Mouse (Mus musculus) megakaryocyte progenitor cell, adult 5-6 weeks (primary cell): ENCODE results near the gene Sfi1. TPM values are rescaled to one million over a fixed set of nuclear protein-coding genes. Genes with fewer than 3 reads are reported as not detected.
"Not testable (repeated sequence)": the region's sequence is repeated elsewhere in the genome, so short reads cannot be mapped to it uniquely, and the experiment has no call there.

ENCODE experiments used
- ATAC-seq: replicated peaks from 2 replicates; pipeline ENCODE4 v1.8.0; 2016; ENCODE audit warnings: mild to moderate bottlenecking, moderate TSS enrichment, inconsistent platforms; ENCODE audit not compliant: poor library complexity
- total RNA-seq, 2 experiments: library from RNA; stranded (forward) in 1 of 2; stranded (reverse) in 1 of 2; fragments of 157-497, 149-512 nt in 1 of 2; fragments of 200-1000 nt in 1 of 2; gene quantifications; 2 replicates each; pipeline versions ENCODE4 v1.2.3 to v1.2.4; 2015 to 2017

Gene Sfi1
- total RNA-seq (2015) (5.2 and 6.0 TPM in 2 replicates), total RNA-seq (2017) (6.2 and 14.2 TPM in 2 replicates)

DNA sequence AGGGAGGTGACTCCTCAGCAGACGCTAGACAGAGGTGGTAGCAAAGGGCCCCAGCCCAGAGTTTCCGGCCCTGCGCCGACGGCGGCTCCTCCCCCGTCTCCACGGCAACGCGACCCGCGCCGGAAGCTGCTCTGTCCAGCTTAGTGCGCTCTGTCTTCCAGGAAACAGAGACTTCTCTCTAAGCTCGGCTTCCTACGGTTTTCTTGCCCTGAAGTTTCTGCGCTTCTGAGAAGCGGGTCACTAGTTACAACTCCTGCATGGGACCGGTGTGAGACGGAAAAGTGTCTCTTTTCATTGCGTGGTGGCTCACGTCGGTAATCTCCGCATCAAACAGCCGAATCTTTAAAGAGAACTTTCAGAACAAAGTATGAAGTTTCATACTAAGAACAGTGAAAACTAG lies at the start of gene Sfi1:
Gene Sfi1 (minus strand): TSS at position 101 of the 400 bp plus-strand sequence.
- no peak for ATAC-seq

GRCm38 (mm10) chr11:3242395-3242794 lies 49.1 kb upstream of the Sfi1 start:
- ATAC-seq = no peak

DNA sequence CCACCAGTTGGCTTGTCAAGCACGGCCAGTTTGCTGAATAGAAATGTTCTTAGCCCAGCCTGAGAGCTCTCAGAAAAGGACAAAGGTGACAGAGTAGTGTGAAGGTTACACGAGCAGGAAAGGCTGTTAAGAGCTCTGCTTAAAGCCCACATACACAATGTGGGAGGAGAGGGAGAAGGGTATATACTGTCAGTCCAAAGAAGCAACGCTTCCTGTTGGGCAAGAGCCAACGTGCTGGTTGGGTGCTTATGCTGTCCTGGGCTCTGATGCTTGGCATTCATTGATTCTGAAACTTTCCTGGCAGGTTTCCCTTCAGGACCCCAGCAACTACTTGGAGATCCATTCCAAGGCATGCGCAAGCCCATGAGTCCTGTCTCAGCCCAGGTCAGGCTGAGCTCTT lies 42.0 kb upstream of the Sfi1 start:
- ATAC-seq = peak; percentile 54

DNA sequence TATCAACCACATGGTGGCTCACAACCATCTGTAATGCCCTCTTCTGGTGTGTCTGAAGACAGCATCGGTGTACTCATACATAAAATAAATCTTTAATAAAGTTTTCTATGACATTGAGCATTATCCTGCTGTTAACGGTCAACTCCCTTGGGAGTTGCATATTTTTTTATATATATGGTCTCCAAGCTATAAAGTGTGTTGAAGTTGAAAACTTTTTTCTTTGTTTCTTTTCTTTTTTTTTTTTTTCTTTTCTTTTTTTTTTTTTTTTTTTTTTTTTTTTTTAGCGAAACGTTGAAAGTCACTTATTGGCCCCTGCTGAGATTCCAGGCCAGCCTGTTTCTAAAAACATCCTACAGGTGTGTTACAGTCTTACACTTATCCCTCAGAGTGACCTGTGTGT lies 40.4 kb upstream of the Sfi1 start:
- ATAC-seq = no peak

GRCm38 (mm10) chr11:3232248-3232647 lies 39.0 kb upstream of the Sfi1 start:
- no peak for ATAC-seq

GRCm38 (mm10) chr11:3227113-3227512 lies 33.9 kb upstream of the Sfi1 start:
- ATAC-seq = no peak

DNA sequence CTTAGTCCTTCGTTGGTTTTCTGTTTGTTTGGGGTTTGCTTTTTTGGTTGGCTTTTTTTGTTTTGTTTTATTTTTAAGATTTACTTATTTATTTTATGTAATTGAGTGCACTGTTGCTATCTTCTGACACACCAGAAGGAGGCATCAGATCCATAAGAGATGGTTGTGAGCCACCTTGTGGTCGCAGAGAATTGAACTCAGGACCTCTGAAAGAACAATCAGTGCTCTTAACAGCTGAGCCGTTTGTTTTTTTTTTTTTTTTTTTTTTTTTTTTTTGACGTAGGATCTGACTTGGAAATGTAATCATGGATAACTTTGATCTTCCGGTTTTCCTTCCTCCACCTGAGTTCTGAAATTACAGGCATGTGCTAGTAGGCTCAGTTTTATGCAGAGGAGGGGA lies 29.8 kb upstream of the Sfi1 start:
- no peak for ATAC-seq

- no peak for ATAC-seq
These were observed 19.3 kb upstream of the Sfi1 start for GRCm38 (mm10) chr11:3212526-3212925.

DNA sequence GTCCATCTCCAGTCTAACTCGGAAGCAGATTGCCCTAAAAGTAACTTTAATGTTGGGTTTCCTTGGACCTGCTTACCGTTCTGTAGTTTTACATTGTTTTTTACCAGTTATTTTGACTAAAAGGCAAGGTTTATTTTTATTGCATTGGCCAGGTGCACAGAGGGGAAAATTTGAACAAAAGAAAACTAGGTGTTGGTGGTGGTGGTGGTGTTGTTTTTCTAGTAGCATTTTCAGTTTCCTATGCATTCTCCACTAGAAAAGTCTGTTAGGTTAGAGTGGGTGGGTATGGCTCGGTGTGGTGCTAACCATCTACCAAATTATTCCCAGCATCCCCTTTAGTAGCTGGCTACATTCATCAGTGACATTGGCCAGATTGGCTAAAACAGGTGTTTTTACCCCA lies 13.5 kb upstream of the Sfi1 start:
- ATAC-seq = no peak

GRCm38 (mm10) chr11:3205207-3205606 lies 11.9 kb upstream of the Sfi1 start:
- ATAC-seq = no peak

DNA sequence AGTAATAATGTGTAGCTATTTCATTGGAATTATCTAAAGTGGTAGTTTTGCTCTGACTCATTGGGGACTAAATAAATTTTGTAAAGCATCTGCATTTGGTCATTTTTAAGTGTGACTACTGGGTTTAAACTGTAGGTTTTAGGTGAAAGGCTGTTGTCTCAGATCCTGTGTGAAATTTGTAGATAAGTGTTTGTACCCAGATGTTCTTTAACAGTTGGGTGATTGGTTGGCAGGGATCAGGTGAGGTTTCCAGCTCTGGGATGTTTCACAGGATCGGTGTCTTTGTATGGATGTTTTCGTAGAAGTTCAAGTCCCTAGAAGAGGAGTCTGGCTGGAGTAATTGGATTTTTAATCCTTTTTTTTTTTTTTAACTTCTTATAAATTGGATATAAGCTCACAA lies 10.5 kb upstream of the Sfi1 start:
- ATAC-seq = peak; percentile 14; the same call in 1 of the 2 replicates

DNA sequence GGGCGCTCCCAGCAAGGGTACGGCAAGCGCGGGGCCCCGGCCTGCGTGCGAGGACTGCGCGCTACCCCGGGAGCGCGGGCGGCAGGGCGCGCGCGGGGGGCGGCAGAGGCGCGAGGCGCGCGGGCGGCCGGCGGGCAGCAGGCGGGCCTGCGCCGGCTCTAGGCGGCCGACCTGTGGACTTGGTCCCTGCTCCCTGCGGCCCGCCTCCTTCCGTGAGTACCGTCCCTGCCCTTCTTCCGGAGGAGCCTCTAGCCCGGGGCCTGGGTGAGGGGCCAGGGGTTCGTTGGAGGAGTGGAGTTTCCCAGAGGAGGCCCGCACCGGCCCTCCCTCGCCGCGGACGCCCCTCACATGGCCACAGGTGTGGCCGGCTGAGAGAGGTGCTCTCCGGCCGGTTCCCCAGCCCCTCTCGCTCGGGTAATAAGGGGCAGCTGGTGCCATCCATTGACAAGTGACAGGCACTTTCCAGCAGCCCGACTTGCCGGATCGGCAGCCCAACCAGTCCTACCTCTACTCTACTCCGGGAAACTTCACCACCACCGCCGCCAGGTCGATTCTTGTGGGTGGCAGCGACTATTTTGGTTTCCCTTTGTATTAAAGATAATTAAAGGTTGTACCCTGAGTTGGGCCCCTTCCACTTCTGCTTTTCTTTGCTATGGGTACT lies 9.6 kb upstream of the Sfi1 start:
- peak; percentile 18 for ATAC-seq

DNA sequence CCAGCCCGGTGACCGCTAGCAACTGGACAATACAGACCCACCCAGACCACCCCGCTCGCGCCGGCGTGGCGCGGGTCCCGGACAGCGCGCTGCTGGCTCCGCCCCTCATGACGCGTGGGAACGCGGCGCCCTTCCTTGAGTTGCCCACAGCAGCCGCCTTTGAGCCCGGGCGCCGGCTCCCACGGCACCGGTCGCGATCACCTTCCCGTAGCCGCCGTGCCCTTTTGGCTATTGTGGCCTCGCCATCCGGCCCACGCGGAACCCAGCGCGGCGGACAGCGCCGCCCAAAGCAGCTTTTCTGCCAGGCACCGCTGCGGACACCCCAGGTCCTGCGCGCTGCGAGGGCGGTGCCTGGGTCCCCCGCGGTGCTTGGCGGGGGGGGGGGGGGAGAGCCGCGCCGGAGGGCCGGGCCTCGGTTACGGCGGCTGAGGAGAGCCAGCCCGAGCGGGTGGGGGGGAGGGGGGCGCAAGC lies 9.0 kb upstream of the Sfi1 start, which contains the start of gene Eif4enif1:
Gene Eif4enif1 (plus strand): TSS at position 162 of the 471 bp plus-strand sequence.
- peak; percentile 45 for ATAC-seq

DNA sequence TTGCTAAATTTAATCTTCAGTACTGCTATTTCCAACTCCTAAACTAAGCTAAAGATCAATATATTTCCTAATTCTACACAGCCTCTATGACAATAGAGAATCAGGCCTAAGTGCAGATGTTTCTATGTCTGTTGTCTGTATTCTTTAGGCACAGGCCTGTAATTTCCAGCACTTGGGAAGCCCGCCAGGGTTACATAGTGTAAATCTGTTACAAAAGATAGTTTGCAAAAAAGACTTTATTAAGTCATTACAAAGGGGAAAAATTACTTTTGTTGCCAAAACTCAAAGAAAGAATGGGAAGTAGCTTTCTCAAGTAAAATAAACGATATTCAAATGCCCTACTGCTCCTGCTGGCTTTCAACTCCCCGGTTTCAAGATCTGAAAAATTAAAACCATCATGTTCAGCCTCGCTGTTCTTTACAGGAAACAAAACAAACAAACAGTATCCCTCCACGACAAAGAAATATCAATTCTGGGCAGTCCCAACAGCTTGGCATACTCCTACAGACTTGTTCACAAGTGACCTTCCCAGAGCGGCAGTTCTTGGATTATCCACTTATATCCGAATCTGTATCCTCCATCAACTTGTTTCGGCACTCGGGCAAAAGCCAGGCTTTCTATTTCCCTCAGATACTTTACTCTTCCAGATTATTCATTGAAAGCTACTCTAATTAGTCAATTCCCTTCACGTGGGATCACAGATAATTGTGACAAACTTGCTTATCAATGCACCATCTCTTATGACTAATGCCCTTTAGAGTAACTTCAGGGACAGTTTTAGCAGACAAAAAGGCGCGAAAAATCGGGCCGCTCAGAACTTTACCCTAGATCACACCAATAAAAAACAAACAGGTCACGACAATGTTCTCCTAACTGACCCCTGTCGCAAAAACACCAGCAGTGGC lies 8.3 kb upstream of the Sfi1 start:
- peak; percentile 33 for ATAC-seq

DNA sequence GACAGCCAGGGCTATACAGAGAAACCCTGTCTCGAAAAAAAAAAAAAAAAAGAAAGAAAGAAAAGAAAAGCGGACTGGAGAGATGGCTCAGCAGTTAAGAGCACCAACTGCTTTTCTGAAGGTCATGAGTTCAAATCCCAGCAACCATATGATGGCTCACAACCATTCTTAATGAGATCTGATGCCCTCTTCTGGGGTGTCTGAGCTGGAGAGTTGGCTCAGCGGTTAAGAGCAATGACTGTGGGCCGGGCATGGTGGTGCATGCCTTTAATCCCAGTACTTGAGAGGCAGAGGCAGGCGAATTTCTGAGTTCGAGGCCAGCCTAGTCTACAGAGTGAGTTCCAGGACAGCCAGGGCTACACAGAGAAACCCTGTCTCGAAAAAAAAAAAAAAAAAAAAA lies 7.4 kb upstream of the Sfi1 start:
- ATAC-seq = not testable (repeated sequence)

GRCm38 (mm10) chr11:3182707-3183106 lies 10.6 kb downstream of the Sfi1 start:
- not testable (repeated sequence) for ATAC-seq

- not testable (repeated sequence) for ATAC-seq
These were observed 11.3 kb downstream of the Sfi1 start for GRCm38 (mm10) chr11:3181971-3182370.

DNA sequence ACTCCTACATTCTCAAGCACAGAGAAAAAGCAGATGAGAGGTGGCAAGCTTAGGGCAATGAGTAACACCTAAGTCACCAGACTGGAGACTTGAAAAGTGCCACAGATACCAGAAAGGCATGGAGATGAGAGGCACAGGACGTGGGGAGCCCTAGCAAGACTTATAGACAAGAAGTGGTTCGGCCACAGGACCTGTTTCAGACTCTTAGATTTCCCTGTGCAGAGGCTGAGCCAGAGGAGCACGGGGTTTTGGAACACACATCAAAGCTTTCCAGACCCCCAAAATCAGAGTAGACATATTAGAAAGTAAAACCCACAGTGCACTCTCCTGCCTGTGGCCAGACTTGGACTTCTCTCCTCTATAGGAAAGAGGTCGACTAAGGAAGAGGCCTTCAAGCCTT lies 12.0 kb downstream of the Sfi1 start:
- ATAC-seq = 0 out of 2 replicates have a peak, but pooled peaks have one; percentile 4

DNA sequence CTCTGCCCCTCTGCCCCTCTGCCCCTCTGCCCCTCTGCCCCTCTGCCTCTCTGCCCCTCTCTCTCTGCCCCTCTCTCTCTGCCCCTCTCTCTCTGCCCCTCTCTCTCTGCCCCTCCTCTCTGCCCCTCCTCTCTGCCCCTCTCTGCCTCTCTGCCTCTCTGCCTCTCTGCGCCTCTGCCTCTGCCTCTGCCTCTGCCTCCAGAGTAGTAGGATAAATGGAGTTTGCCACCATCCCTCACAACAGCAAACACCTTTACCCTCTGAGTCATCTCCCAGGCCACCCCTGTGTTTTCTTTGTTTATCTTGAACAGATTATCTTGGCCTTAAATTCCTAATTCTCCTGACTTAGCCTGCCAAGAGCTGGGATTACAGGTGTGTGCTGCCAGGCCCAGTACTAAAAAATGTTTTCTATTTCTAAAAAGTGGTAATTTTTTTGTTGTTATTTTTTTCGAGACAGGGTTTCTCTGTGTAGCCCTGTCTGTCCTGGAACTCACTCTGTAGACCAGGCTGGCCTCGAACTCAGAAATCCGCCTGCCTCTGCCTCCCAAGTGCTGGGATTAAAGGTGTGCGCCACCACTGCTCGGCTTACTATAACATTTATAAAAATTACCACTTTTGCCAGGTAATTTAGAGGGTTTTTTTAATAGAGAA lies 12.6 kb downstream of the Sfi1 start:
- not testable (repeated sequence) for ATAC-seq

DNA sequence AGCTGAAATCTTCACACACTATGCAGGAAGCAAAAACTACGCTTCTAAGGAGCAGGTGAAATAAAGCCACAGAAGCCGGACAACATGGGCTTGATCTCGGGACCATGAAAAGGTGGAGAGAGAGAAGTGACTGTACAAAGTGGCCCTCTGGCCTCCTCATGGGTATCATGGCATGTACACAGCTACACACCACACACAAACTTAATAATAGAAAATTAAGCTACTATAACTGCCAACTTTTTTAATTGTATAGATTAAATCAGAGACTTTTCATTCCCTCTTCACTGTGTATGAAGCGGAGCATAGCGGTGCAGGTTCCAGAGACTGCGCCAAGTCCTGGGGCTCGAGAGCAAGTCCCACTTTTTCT lies 13.6 kb downstream of the Sfi1 start:
- not testable (repeated sequence) for ATAC-seq

DNA sequence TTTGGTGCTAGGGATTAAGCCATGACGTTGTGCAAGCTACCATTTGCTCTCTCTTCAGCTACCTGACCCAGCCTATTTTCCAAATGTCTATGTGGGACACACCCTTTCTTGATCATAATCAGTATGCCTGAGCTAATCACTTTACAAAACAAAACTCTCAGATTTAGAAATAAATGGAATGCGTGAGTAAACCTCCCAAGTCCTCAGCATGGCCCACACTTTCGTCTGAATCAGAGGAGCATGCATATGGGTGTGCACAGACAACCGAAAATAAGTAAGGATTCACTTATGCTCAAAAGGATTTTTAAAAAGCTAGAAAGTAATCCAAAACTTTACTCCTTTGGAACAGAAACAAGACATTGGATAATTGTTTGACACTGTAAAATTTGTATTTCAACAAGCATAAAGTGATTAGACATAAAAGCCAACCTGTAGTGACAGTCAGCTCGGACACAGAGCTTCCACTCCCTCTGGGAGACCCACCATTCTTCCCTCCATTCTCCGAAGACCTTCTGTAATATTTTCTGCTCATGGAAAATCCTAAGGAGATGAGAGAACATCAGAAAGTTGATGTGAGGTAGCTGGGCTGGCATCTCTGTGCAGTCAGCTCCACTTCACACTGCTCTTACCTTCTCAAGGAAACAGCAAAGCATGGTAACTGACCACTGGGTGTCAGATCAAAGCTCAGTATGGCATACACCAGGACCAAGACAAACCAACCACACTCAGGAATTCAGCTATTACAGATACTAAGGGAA lies 14.1 kb downstream of the Sfi1 start:
- ATAC-seq = not testable (repeated sequence)
